Mouse (Mus musculus) c-Kit-positive CD71-positive TER-119-positive erythroid progenitor cells, embryonic 14.5 days (primary cell): ENCODE data around the gene Ptpn5.

ENCODE experiments used
- DNase-seq: peaks from one replicate; pipeline ENCODE4 v3.0.0-alpha.2; 2013; ENCODE audit warnings: low spot score

Gene Ptpn5

GRCm38 (mm10) chr7:47133331-47133730, at the start of gene Ptpn5:
TSS of gene Ptpn5 (minus strand) at chr7:47133684.
- no peak for DNase-seq

- DNase-seq: no peak
These were observed 37.3 kb upstream of the Ptpn5 start for GRCm38 (mm10) chr7:47170814-47171213.

- DNase-seq: no peak
These were observed 31.5 kb upstream of the Ptpn5 start for GRCm38 (mm10) chr7:47165028-47165427.

GRCm38 (mm10) chr7:47163203-47163602, 29.7 kb upstream of the Ptpn5 start:
- DNase-seq: no peak

GRCm38 (mm10) chr7:47158451-47158850, 25.0 kb upstream of the Ptpn5 start:
- no peak for DNase-seq

GRCm38 (mm10) chr7:47157743-47158142, 24.3 kb upstream of the Ptpn5 start:
- DNase-seq: no peak

GRCm38 (mm10) chr7:47155849-47156248, 22.4 kb upstream of the Ptpn5 start:
- no peak for DNase-seq

GRCm38 (mm10) chr7:47155396-47155795, 21.9 kb upstream of the Ptpn5 start:
- no peak for DNase-seq

- peak; percentile 56 for DNase-seq
These were observed 17.1 kb upstream of the Ptpn5 start for GRCm38 (mm10) chr7:47150420-47151061.

GRCm38 (mm10) chr7:47148298-47148697, 14.8 kb upstream of the Ptpn5 start:
- no peak for DNase-seq

GRCm38 (mm10) chr7:47146034-47146812, 12.7 kb upstream of the Ptpn5 start:
- DNase-seq: no peak

- no peak for DNase-seq
These were observed 10.8 kb upstream of the Ptpn5 start for GRCm38 (mm10) chr7:47144299-47144698.

- no peak for DNase-seq
These were observed 6.4 kb upstream of the Ptpn5 start for GRCm38 (mm10) chr7:47139823-47140325.

- no peak for DNase-seq
These were observed 1.1 kb upstream of the Ptpn5 start for GRCm38 (mm10) chr7:47134570-47134969.

GRCm38 (mm10) chr7:47132931-47133260, 588 bp downstream of the Ptpn5 start:
- no peak for DNase-seq

GRCm38 (mm10) chr7:47132180-47132930, 1.1 kb downstream of the Ptpn5 start:
- DNase-seq: no peak

- DNase-seq: no peak
These were observed 1.7 kb downstream of the Ptpn5 start for GRCm38 (mm10) chr7:47131840-47132179.

GRCm38 (mm10) chr7:47131258-47131657, 2.2 kb downstream of the Ptpn5 start:
- no peak for DNase-seq

GRCm38 (mm10) chr7:47122026-47122425, 11.5 kb downstream of the Ptpn5 start:
- DNase-seq: no peak

GRCm38 (mm10) chr7:47116666-47117065, 16.8 kb downstream of the Ptpn5 start:
- DNase-seq: no peak

GRCm38 (mm10) chr7:47115491-47115890, 18.0 kb downstream of the Ptpn5 start:
- no peak for DNase-seq

GRCm38 (mm10) chr7:47113383-47113782, 20.1 kb downstream of the Ptpn5 start:
- no peak for DNase-seq

GRCm38 (mm10) chr7:47112036-47112435, 21.4 kb downstream of the Ptpn5 start:
- no peak for DNase-seq
